Mouse (Mus musculus) megakaryocyte-erythroid progenitor cell, adult 5-6 weeks (primary cell): ENCODE results near the gene Ttll5. TPM values are rescaled to one million over a fixed set of nuclear protein-coding genes. Genes with fewer than 3 reads are reported as not detected.

Experiments used
- ATAC-seq: replicated peaks from 2 replicates; pipeline ENCODE4 v1.8.0; 2016; ENCODE audit warnings: mild to moderate bottlenecking, inconsistent platforms; ENCODE audit not compliant: severe bottlenecking, poor library complexity, low FRiP score, low TSS enrichment
- total RNA-seq, 2 experiments: library from RNA; stranded (forward) in 1 of 2; stranded (reverse) in 1 of 2; fragments of 200-1000, 215-1000 nt in 1 of 2; fragments of >200 nt in 1 of 2; fragmentation: Nextera tagmentation in 1 of 2; gene quantifications; 2 replicates each; pipeline ENCODE4 v1.2.3; 2014 to 2017

The Ttll5 gene
- total RNA-seq, 2 experiments from 2014 or later: 23.2 to 31.2 TPM

GRCm38 (mm10) chr12:85907896-85908295, 83.4 kb downstream of the Ttll5 start:
- ATAC-seq: no peak

GRCm38 (mm10) chr12:85910811-85911210, 86.4 kb downstream of the Ttll5 start:
- no peak for ATAC-seq

GRCm38 (mm10) chr12:85912712-85913504, 88.4 kb downstream of the Ttll5 start:
- peak; percentile 57; the same call in 1 of the 2 replicates for ATAC-seq

GRCm38 (mm10) chr12:85926897-85927296, 102.4 kb downstream of the Ttll5 start:
- no peak for ATAC-seq

- no peak for ATAC-seq
Observed at GRCm38 (mm10) chr12:85928513-85928912, 104.1 kb downstream of the Ttll5 start.

- no peak for ATAC-seq
Observed at GRCm38 (mm10) chr12:85929711-85930110, 105.3 kb downstream of the Ttll5 start.

- no peak for ATAC-seq
Observed at GRCm38 (mm10) chr12:85930713-85931112, 106.3 kb downstream of the Ttll5 start.

GRCm38 (mm10) chr12:85933241-85933640, 108.8 kb downstream of the Ttll5 start:
- no peak for ATAC-seq

- no peak for ATAC-seq
Observed at GRCm38 (mm10) chr12:85937384-85937783, 112.9 kb downstream of the Ttll5 start.

- no peak for ATAC-seq
Observed at GRCm38 (mm10) chr12:85943456-85943855, 119.0 kb downstream of the Ttll5 start.

- ATAC-seq: no peak
Observed at GRCm38 (mm10) chr12:85944419-85944818, 120.0 kb downstream of the Ttll5 start.

- ATAC-seq: no peak
Observed at GRCm38 (mm10) chr12:85947161-85947560, 122.7 kb downstream of the Ttll5 start.

GRCm38 (mm10) chr12:85949667-85950066, 125.2 kb downstream of the Ttll5 start:
- no peak for ATAC-seq

GRCm38 (mm10) chr12:85950371-85950770, 125.9 kb downstream of the Ttll5 start:
- no peak for ATAC-seq

GRCm38 (mm10) chr12:85951036-85951435, 126.6 kb downstream of the Ttll5 start:
- no peak for ATAC-seq

- ATAC-seq: no peak
Observed at GRCm38 (mm10) chr12:85951822-85952221, 127.4 kb downstream of the Ttll5 start.

GRCm38 (mm10) chr12:85952349-85952748, 127.9 kb downstream of the Ttll5 start:
- ATAC-seq: no peak

- no peak for ATAC-seq
Observed at GRCm38 (mm10) chr12:85954167-85954566, 129.7 kb downstream of the Ttll5 start.

GRCm38 (mm10) chr12:85955062-85955461, 130.6 kb downstream of the Ttll5 start:
- ATAC-seq: no peak

- ATAC-seq: no peak
Observed at GRCm38 (mm10) chr12:85955690-85956089, 131.2 kb downstream of the Ttll5 start.

- ATAC-seq: no peak
Observed at GRCm38 (mm10) chr12:85956251-85956650, 131.8 kb downstream of the Ttll5 start.
